Mouse (Mus musculus) embryonic facial prominence, embryonic 10.5 days (tissue): ENCODE results near the gene Cdh4. TPM values are rescaled to one million over a fixed set of nuclear protein-coding genes. Genes with fewer than 3 reads are reported as not detected.

Experiments
- DNase-seq: peaks from one replicate; pipeline ENCODE4 v3.0.0-alpha.2; 2017; ENCODE audit warnings: low spot score
- H3K27ac ChIP-seq: fragments of 300-500 bp; sonication (generic); replicated peaks from 2 replicates; pipeline ENCODE4 v1.5.1; 2016; ENCODE audit warnings: mild to moderate bottlenecking
- H3K27me3 ChIP-seq: fragments of 300-500 bp; sonication (generic); replicated peaks from 2 replicates; pipeline ENCODE4 v1.6.1; 2016; ENCODE audit warnings: low read depth, mild to moderate bottlenecking; ENCODE audit not compliant: poor library complexity, severe bottlenecking
- H3K36me3 ChIP-seq: fragments of 300-500 bp; sonication (generic); replicated peaks from 2 replicates; pipeline ENCODE4 v1.6.1; 2016; ENCODE audit warnings: mild to moderate bottlenecking, moderate library complexity
- H3K4me1 ChIP-seq: fragments of 300-500 bp; sonication (generic); 2 replicates; pipeline ENCODE4 v1.6.1; 2016
- H3K4me3 ChIP-seq: fragments of 300-500 bp; sonication (generic); 2 replicates; pipeline ENCODE4 v1.5.1; 2016; ENCODE audit warnings: mild to moderate bottlenecking, moderate library complexity
- H3K9me3 ChIP-seq: fragments of 300-500 bp; sonication (generic); 2 replicates; pipeline ENCODE4 v1.6.1; 2016; ENCODE audit warnings: mild to moderate bottlenecking
- WGBS: fragments of 180-500 bp; shearing (Covaris S2); methylation state at CpG from one replicate; pipeline ENCODE4 v1.1.7; 2016; 5-methylcytosine and 5-hydroxymethylcytosine counted together
- polyA plus RNA-seq: library from polyadenylated mRNA; unstranded; fragments of >200 nt; fragmentation: Nextera tagmentation; extraction: Ambion mirVana; gene quantifications from 2 replicates; pipeline ENCODE4 v1.2.1, GENCODE M21; 2016

Cdh4 gene
- polyA plus RNA-seq, 1 experiment from 2014 or later = 2.9 TPM

DNA sequence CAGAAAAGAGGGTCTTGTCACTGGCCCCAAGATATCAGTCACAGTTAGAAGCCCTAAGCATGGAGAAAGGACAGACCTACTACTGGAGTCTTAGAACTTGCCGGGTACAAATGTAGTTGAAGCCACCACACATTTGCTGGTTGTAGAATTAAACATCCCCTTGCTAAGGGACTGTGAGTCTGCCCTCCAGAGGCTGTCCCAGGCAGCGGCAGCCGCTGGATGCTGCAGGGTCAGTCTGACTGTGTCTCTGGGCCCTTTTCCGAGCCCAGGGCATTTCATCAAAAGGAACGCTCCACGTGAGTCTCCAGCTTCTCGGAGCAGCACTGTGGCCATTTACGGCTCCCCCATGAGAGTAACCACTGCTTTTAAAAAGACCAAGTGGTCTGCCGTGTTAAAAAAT, 221.4 kb downstream of the Cdh4 start:
- 43% methylated on average over 9 of the region's 9 CpGs for WGBS
- peaks cover 75% of the 10 kb centered on the region for H3K27me3 ChIP-seq
- no peak overlapping the region for H3K4me3 ChIP-seq
- no peak overlapping the region for H3K27ac ChIP-seq
- peaks cover 16% of the 10 kb centered on the region for H3K4me1 ChIP-seq
- H3K36me3 ChIP-seq = no peaks in the 10 kb centered on the region
- peak; percentile 21 for DNase-seq
- 0 out of 2 replicates have a peak, but pooled peaks cover 2% of the 10 kb centered on the region for H3K9me3 ChIP-seq

DNA sequence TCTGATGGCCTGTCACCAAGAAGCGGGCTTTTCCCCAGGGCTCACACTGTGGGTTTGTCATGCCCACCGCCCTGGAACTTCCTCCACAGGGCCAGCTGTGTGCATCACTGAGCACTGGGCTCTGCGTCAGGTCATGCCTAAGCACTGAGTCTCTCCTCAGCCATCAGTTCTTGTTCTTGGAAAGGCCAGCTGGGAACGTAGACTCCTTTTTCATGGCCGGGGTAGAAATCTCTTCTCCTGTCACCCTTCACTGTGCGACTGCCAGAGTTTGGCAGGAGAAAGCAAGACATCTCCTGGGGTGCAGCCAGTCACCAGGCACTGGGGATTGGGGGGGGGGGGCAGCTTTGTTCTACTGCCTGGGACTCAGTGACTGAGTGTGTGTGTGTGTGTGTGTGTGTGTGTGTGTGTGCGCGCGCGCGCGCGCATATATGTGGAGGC, 222.0 kb downstream of the Cdh4 start:
- H3K27ac ChIP-seq = no peak overlapping the region
- 89% methylated on average over 13 of the region's 13 CpGs for WGBS
- H3K27me3 ChIP-seq = peaks cover 72% of the 10 kb centered on the region
- H3K4me3 ChIP-seq = no peak overlapping the region
- no peak for DNase-seq
- 0 out of 2 replicates have a peak, but pooled peaks cover 2% of the 10 kb centered on the region for H3K9me3 ChIP-seq
- peaks cover 18% of the 10 kb centered on the region for H3K4me1 ChIP-seq
- H3K36me3 ChIP-seq = no peaks in the 10 kb centered on the region

DNA sequence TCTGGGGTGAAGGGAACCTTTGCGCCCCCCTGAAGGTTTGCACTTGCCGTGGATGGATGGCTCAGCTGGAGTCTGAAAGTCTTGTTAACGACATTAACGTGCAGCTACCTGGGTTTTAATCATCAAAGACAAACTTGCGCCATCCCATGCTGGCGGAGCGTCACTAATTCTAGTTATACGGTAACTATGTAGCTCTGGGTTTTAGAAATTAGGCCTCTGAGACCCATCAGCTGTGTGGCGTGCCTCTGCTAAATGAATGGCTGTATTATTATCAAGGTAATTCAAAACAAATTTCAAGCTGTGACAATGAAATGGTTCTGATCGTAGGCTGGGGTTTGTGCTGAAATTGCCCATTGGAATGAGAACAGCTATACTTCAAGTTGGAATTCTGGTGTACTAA, 228.5 kb downstream of the Cdh4 start:
- no peaks in the 10 kb centered on the region for H3K36me3 ChIP-seq
- 53% methylated on average over 10 of the region's 10 CpGs for WGBS
- H3K4me3 ChIP-seq = no peak overlapping the region
- H3K27me3 ChIP-seq = peaks cover 35% of the 10 kb centered on the region
- DNase-seq = no peak
- H3K4me1 ChIP-seq = peaks cover 10% of the 10 kb centered on the region; the same call in 1 of the 2 replicates
- no peaks in the 10 kb centered on the region for H3K9me3 ChIP-seq
- no peak overlapping the region for H3K27ac ChIP-seq

DNA sequence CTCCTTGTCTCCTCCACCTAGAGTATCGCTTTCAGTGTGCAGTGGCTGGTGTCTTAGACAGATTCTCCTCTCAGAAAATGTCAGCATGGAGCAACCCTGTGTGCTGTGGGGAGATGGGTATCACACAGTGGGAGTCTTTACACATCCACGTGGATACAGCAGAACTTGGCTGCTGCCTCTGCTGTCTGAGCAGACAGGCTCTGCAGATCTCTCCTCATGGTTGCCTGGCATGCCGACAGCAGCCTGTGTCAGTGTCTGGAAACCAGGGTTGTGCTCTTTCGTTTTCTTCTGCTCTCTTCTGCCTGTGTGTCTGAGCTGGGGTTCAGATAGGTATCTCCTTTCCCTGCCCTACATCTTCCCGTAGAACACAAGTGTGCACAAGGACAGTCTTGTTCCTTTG, 237.6 kb downstream of the Cdh4 start:
- no peaks in the 10 kb centered on the region for H3K9me3 ChIP-seq
- H3K27ac ChIP-seq = no peak overlapping the region
- H3K4me3 ChIP-seq = no peak overlapping the region
- H3K27me3 ChIP-seq = no peaks in the 10 kb centered on the region
- no peaks in the 10 kb centered on the region for H3K36me3 ChIP-seq
- 75% methylated on average over 5 of the region's 5 CpGs for WGBS
- no peak for DNase-seq
- H3K4me1 ChIP-seq = no peaks in the 10 kb centered on the region; the same call in 1 of the 2 replicates

DNA sequence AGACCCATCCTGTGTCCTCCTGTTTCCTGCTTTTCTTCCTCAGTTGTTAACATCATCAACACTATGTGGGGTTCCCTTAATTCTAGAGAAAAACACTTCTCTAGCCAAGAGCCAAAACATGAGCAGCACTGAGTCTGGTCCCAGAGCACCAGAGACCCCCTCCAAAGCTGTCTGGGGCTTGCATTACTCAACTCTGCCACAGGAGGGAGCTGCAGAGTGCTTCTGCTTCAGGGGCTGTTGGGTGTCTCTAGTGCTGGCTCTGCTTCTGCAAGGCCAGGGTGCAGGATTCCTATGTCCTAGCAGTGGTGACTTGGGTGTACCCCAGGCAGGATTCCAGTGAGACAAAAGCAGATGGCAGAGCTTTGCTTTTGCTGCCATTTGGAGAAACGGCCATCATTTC, 239.2 kb downstream of the Cdh4 start:
- 91% methylated on average over 1 of the region's 1 CpGs for whole genome bisulfite sequencing
- no peak overlapping the region for H3K4me3 ChIP-seq
- H3K27ac ChIP-seq = no peak overlapping the region

DNA sequence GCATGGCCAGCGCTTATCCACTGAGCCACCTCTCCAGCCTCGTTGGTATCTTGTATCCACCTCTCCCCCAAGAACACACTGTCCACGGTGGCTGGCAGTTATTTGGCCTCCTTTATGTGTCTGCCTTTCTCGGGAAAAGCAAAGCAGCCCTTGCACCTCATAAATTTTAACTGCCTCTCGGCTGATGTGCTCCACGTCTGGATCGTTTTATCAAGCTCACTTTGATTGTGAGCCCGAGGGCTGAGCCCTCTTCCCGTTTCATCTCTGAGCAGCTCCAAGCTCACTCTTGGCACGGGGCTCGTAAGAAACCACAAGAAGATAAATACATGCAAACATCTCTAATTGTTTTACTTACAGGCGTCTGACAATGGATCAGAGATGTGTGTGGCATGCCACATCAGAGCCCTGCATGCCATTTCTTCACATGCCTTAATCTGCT, 245.0 kb downstream of the Cdh4 start:
- no peak for DNase-seq
- H3K4me1 ChIP-seq = peaks cover 20% of the 10 kb centered on the region; the same call in 1 of the 2 replicates
- H3K36me3 ChIP-seq = no peaks in the 10 kb centered on the region
- H3K27ac ChIP-seq = no peak overlapping the region
- no peak overlapping the region for H3K4me3 ChIP-seq
- no peaks in the 10 kb centered on the region for H3K9me3 ChIP-seq
- 66% methylated on average over 12 of the region's 12 CpGs for WGBS
- H3K27me3 ChIP-seq = no peaks in the 10 kb centered on the region

More for the DNA sequence above, 239.2 kb downstream of the Cdh4 start:
- DNase-seq = peak; percentile 47
- Histone ChIP-seq H3K27me3 (no peaks in the 10 kb centered on the region), H3K36me3 (no peaks in the 10 kb centered on the region), H3K4me1 (peaks cover 1% of the 10 kb centered on the region; the same call in 1 of the 2 replicates), H3K9me3 (no peaks in the 10 kb centered on the region)

DNA sequence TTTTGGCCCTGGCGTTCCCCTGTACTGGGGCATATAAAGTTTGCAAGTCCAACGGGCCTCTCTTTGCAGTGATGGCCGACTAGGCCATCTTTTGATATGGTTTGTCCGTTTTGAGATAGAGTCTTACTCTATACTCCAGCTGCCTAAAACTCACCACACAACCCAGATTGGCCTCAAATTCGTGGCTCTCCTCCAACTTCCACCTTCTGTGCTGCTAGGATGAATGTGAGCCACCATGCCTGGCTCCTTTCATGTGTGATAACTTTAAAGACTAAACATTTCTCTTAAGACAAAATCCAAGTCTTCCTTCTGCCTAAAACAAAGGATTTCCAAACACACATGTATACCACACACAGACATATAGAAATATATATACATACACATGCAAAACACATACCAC, 246.7 kb downstream of the Cdh4 start:
- 82% methylated on average over 5 of the region's 5 CpGs for WGBS
- no peaks in the 10 kb centered on the region for H3K36me3 ChIP-seq
- no peak for DNase-seq
- H3K27me3 ChIP-seq = 0 out of 2 replicates have a peak, but pooled peaks cover 3% of the 10 kb centered on the region
- no peak overlapping the region for H3K27ac ChIP-seq
- no peak overlapping the region for H3K4me3 ChIP-seq
- no peaks in the 10 kb centered on the region for H3K9me3 ChIP-seq
- H3K4me1 ChIP-seq = peaks cover 20% of the 10 kb centered on the region; the same call in 1 of the 2 replicates

DNA sequence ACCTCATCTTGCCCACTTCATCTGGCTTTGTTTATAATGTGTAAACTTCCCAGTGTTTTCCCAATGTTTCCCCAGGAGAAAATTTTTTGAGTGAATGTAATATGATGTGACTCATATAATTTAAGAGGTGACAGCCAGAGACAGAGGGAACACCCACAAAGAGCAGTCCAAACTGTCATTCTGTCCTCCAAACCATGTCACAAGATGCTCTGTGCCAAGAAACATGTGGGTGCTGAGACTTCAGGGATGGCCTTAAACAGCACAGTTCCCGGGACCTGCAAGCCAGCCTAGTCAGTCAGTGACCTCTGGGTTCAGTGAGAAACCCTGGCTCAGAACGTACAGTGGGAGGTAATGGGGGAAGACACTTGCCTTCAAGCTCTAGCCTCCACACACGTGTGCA, 247.5 kb downstream of the Cdh4 start:
- Histone ChIP-seq H3K27ac (no peak overlapping the region), H3K9me3 (no peaks in the 10 kb centered on the region), H3K4me1 (peaks cover 20% of the 10 kb centered on the region; the same call in 1 of the 2 replicates), H3K27me3 (0 out of 2 replicates have a peak, but pooled peaks cover 3% of the 10 kb centered on the region), H3K36me3 (no peaks in the 10 kb centered on the region), H3K4me3 (no peak overlapping the region)
- no peak for DNase-seq
- WGBS = 70% methylated on average over 3 of the region's 3 CpGs

DNA sequence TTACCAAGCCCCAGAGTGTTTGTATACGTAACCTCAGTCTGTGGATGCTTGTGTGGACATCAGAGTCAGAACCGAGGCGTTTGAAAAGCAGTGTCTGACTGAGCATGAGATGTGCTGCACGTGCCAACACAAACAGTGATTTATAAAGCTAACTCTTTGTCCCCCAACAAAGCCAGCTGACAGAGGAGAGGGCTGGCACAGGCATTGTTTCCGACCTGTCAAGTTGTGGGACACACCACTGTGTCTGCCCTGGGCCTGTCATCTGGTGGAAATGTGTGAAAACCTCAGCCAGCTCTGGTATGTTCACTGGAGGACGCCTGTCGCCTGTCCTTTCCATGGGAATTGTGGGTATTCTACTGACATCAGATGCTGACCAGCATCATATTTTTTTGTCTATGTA, 248.3 kb downstream of the Cdh4 start:
- Histone ChIP-seq H3K4me3 (no peak overlapping the region), H3K27me3 (0 out of 2 replicates have a peak, but pooled peaks cover 3% of the 10 kb centered on the region), H3K36me3 (no peaks in the 10 kb centered on the region), H3K27ac (no peak overlapping the region), H3K9me3 (no peaks in the 10 kb centered on the region), H3K4me1 (peaks cover 20% of the 10 kb centered on the region; the same call in 1 of the 2 replicates)
- DNase-seq = no peak
- WGBS = 68% methylated on average over 7 of the region's 7 CpGs

DNA sequence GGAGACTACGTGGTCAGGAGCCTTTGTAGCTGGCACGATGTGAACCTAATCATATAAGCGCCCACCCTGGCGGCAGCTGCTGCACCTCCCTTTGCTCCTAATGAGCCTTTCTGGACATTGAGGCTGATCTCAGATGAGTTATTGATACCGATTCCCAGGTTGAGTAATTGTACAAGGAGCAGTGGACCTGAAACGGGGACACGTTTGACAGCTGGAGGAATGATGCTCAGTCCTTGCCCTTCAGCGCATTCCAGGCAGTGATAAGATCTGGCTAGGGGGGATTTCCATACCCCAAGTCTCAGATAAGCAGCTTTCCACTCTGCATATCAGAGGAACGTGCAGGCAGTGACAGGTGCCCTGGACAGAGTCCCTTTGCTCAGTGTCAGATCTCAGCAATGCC, 252.7 kb downstream of the Cdh4 start:
- Histone ChIP-seq H3K27me3 (0 out of 2 replicates have a peak, but pooled peaks cover 3% of the 10 kb centered on the region), H3K9me3 (no peaks in the 10 kb centered on the region), H3K4me1 (peaks cover 37% of the 10 kb centered on the region), H3K27ac (no peak overlapping the region), H3K4me3 (no peak overlapping the region), H3K36me3 (no peaks in the 10 kb centered on the region)
- DNase-seq = no peak
- 79% methylated on average over 9 of the region's 9 CpGs for WGBS

DNA sequence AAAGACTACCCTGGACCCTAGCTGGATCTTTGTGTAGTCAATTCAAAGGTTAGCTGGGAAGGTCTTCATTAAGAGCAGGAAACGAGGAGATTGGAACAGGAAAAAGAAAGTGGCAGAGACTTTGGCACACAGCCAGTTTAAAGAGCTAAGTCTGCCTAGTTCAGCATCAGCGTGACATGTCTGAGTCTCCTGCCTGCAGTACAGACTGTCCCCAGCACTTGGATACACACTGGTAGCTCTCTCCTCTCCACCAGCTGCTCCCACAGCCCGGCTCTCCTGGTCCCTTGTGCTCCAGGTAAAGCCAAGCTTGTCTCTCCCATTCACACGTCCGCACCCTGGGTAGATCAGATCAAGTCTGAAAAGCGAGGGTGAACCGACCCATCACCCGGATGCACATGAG, 255.4 kb downstream of the Cdh4 start:
- Histone ChIP-seq H3K9me3 (no peaks in the 10 kb centered on the region), H3K4me3 (no peak overlapping the region), H3K36me3 (no peaks in the 10 kb centered on the region), H3K27me3 (0 out of 2 replicates have a peak, but pooled peaks cover 3% of the 10 kb centered on the region), H3K27ac (no peak overlapping the region), H3K4me1 (peaks cover 29% of the 10 kb centered on the region)
- WGBS = 79% methylated on average over 8 of the region's 8 CpGs
- DNase-seq = no peak

DNA sequence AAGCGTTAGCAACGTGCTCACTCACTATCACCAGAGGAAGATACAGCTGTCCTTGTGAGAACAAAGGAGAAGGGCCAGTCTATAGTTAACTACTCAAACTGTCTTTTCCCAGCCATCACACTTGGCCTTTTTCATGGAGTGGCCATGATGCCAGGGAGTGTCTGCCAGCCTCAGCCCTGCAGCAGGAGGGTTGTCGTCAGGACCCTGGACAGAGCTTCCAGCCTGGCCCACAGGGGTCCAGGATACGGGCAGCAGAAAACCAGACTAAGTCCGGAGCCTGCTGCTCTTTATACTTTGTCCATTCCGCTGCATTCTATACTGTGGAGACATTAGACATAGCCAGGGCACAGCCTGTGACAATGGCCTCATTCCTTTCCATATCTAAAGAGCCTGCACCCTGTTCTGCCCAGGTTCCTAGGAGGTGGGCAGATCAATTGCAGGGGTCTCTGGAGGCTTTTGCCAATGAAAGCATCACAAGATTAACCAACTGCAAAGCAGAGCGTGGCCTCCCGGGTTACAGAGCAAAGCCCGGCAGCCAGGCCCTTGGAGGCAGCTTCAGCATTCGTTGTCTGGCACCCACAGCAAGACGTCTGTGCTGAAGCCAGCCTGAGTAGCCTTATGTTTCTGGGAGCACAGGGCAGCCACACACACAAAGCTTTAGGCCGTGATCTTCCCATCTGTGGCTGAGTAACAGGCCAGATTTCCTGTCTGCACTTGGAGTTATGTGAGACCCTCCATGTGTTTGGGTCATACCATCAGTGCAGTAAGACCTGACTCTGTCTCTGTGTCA, 256.2 kb downstream of the Cdh4 start:
- H3K4me1 ChIP-seq = peaks cover 29% of the 10 kb centered on the region
- H3K36me3 ChIP-seq = no peaks in the 10 kb centered on the region
- H3K9me3 ChIP-seq = no peaks in the 10 kb centered on the region
- no peak overlapping the region for H3K4me3 ChIP-seq
- H3K27ac ChIP-seq = no peak overlapping the region
- 55% methylated on average over 12 of the region's 12 CpGs for WGBS
- DNase-seq = peak; percentile 73
- no peaks in the 10 kb centered on the region for H3K27me3 ChIP-seq

DNA sequence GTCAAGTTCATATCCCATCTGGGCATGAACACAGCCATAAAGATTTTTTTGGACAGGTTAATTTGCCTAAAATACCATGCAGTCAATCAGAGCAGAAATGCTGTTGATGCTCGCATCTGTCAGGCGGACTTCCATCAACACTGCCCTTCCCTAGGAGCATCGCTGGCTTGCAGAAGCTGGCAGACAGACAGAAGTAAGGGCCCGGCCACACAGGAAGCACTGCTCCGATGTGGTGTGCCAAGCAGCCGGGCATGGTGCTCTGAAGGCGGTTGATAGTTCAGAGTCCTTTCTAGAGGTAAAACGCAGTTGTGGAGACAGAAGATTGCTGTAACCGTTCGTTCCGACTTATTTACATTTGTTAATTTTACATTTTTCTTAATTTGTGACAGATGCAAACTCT, 262.8 kb downstream of the Cdh4 start:
- Histone ChIP-seq H3K36me3 (no peaks in the 10 kb centered on the region), H3K9me3 (no peaks in the 10 kb centered on the region), H3K4me1 (no peaks in the 10 kb centered on the region), H3K4me3 (no peak overlapping the region), H3K27ac (no peak overlapping the region), H3K27me3 (no peaks in the 10 kb centered on the region)
- WGBS = 91% methylated on average over 11 of the region's 11 CpGs
- DNase-seq = no peak
